Mouse (Mus musculus): ENCODE data around the gene Grik4. TPM values are rescaled to one million over a fixed set of nuclear protein-coding genes. Genes with fewer than 3 reads are reported as not detected.
"Not testable (repeated sequence)": the region's sequence is repeated elsewhere in the genome, so short reads cannot be mapped to it uniquely, and the experiment has no call there.

The Grik4 gene
- polyA plus RNA-seq (2016; fragmentation: Nextera tagmentation; extraction: Ambion mirVana), result 2.8 and 3.3 TPM in 2 replicates

GRCm38 (mm10) chr9:42943781-42944535 is at the start of gene Grik4:
Gene Grik4 (minus strand): TSS chr9:42944493.
- Histone ChIP-seq H3K27ac (peak within 1 kb of the TSS; percentile 44; the same call in 1 of the 2 replicates), H3K9ac (peak within 1 kb of the TSS; percentile 72), H3K36me3 (replicated peaks) (no peaks in the 10 kb centered on the region), H3K9me3 (no peaks in the 10 kb centered on the region), H3K4me2 (peak within 1 kb of the TSS; percentile 95), H3K4me3 (replicated peaks) (peak within 1 kb of the TSS; percentile 68), H3K27me3 (peaks cover 42% of the 10 kb centered on the region), H3K4me1 (peaks cover 26% of the 10 kb centered on the region)
- peak; percentile 47 for ATAC-seq (ENCODE audit: low FRiP score)
- WGBS, result under 1% methylated on average over 35 of the region's 68 CpGs

DNA sequence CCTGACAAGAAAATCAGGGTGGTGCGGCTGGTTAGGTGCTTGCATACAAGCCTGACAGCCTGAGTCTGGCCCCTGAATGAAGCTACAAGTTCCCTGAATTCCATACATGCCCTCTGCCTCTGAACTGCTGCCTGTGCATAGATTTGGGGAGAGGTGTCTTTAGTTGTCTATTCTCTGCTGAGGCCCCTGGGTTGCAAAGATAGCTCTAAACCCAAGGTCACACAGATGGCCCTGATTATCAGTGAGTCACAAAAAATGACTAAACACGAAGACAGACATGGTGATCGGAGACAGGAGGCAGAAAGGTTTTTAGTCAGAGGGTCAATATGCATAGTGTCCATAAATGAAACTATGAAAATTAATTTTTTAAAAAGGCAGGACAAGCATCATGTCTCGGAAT is 49.4 kb upstream of the Grik4 start:
- Histone ChIP-seq H3K9me3 (no peaks in the 10 kb centered on the region), H3K36me3 (replicated peaks) (peaks cover 64% of the 10 kb centered on the region), H3K27ac (no peak overlapping the region), H3K9ac (no peak overlapping the region), H3K27me3 (no peaks in the 10 kb centered on the region), H3K4me3 (replicated peaks) (no peak overlapping the region), H3K4me1 (no peaks in the 10 kb centered on the region), H3K4me2 (no peak overlapping the region)
- WGBS, result 94% methylated on average over 4 of the region's 4 CpGs
- ATAC-seq (ENCODE audit: low FRiP score), result no peak

DNA sequence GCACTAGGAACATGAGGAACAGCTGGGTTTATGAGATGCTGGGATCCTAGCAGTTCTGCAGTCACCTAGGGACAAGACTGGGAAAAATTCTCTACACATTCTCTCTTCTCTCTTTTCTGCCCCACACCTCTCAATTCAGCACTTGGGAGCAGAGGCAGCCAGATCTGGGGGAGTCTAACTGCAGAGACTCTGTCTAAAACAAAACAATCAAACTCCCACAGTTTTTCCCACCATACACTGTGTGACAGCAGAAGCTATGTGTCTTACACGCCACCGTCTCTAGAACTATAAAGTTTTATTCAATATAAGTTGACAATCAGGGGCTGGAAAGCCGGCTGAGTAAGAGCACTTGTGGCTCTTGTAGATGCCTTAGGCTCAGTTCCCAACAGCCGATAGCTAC is 43.7 kb upstream of the Grik4 start:
- H3K36me3 ChIP-seq (replicated peaks), result peaks cover 63% of the 10 kb centered on the region
- ATAC-seq (ENCODE audit: low FRiP score), result no peak

GRCm38 (mm10) chr9:42968894-42969521 is 24.7 kb upstream of the Grik4 start:
- Histone ChIP-seq H3K9ac (no peak overlapping the region), H3K36me3 (replicated peaks) (peaks cover 61% of the 10 kb centered on the region), H3K4me2 (no peak overlapping the region), H3K27me3 (no peaks in the 10 kb centered on the region), H3K27ac (no peak overlapping the region), H3K9me3 (no peaks in the 10 kb centered on the region), H3K4me3 (replicated peaks) (no peak overlapping the region), H3K4me1 (no peaks in the 10 kb centered on the region)
- no peak for ATAC-seq (ENCODE audit: low FRiP score)
- 71% methylated on average over 11 of the region's 11 CpGs for WGBS

More for the DNA sequence above, 43.7 kb upstream of the Grik4 start:
- H3K4me1 ChIP-seq, result no peaks in the 10 kb centered on the region
- no peak overlapping the region for H3K9ac ChIP-seq
- no peak overlapping the region for H3K4me2 ChIP-seq
- H3K27ac ChIP-seq, result no peak overlapping the region
- WGBS, result 92% methylated on average over 4 of the region's 4 CpGs
- H3K9me3 ChIP-seq, result no peaks in the 10 kb centered on the region
- H3K27me3 ChIP-seq, result no peaks in the 10 kb centered on the region
- H3K4me3 ChIP-seq (replicated peaks), result no peak overlapping the region

DNA sequence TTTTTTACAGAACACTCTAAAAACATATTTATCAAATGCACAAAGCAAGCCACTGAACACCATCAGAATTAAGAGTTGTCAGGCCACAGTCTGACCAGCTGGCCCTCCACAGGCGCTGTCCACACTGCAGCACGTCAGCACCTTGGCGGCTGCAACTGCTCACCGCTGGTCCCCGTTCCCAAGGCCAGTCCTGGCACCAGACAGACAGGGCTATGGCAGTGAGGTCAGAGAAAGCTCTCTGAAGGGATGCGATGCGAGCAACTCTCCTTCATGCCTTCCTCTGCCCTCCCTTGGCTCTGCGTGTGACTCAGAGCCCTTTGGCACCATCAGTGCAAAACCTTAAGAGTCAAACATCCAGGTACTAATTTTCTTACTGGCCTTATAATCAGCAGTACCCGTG is 23.4 kb upstream of the Grik4 start:
- Histone ChIP-seq H3K27ac (no peak overlapping the region), H3K36me3 (replicated peaks) (peaks cover 58% of the 10 kb centered on the region), H3K27me3 (no peaks in the 10 kb centered on the region), H3K4me1 (no peaks in the 10 kb centered on the region), H3K4me3 (replicated peaks) (no peak overlapping the region), H3K4me2 (no peak overlapping the region), H3K9ac (no peak overlapping the region), H3K9me3 (no peaks in the 10 kb centered on the region)
- ATAC-seq (ENCODE audit: low FRiP score), result no peak
- WGBS, result 89% methylated on average over 9 of the region's 9 CpGs

GRCm38 (mm10) chr9:42964809-42965208 is 20.5 kb upstream of the Grik4 start:
- H3K27ac ChIP-seq; H3K27me3 ChIP-seq; H3K4me3 ChIP-seq (replicated peaks); H3K9me3 ChIP-seq; H3K4me2 ChIP-seq; H3K9ac ChIP-seq; H3K4me1 ChIP-seq; ATAC-seq (ENCODE audit: low FRiP score): not testable (repeated sequence)
- WGBS, result 94% methylated on average over 3 of the region's 3 CpGs
- H3K36me3 ChIP-seq (replicated peaks), result peaks cover 33% of the 10 kb centered on the region

DNA sequence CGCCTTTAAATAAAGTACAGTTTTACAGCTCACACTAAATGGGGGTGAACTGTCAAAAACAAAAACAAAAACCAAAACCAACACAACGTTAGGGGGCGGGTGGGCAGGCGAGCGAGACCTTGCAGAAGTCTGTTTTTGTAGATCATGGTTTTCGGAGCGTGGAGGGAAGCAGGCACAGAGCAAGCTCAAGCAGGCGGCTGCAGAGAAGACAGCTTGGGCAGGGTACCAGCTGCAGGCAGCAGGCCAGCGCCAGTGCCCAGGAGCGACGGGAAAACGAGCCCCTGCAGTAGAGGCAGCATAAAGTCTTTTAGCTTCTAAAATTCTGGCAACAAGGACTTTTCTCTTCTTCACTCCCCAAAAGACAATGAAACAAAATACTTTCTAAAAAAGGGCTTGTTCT is 20.1 kb upstream of the Grik4 start:
- Histone ChIP-seq H3K27ac (no peak overlapping the region), H3K9ac (no peak overlapping the region), H3K4me1 (no peaks in the 10 kb centered on the region), H3K4me2 (no peak overlapping the region), H3K27me3 (no peaks in the 10 kb centered on the region), H3K9me3 (no peaks in the 10 kb centered on the region), H3K36me3 (replicated peaks) (peaks cover 29% of the 10 kb centered on the region), H3K4me3 (replicated peaks) (no peak overlapping the region)
- 90% methylated on average over 12 of the region's 12 CpGs for WGBS
- ATAC-seq (ENCODE audit: low FRiP score), result no peak

GRCm38 (mm10) chr9:42962506-42962905 is 18.2 kb upstream of the Grik4 start:
- Histone ChIP-seq H3K9ac (no peak overlapping the region), H3K27ac (no peak overlapping the region), H3K4me3 (replicated peaks) (no peak overlapping the region), H3K27me3 (no peaks in the 10 kb centered on the region), H3K4me1 (no peaks in the 10 kb centered on the region; the same call in 1 of the 2 replicates), H3K4me2 (no peak overlapping the region), H3K9me3 (no peaks in the 10 kb centered on the region), H3K36me3 (replicated peaks) (peaks cover 12% of the 10 kb centered on the region)
- 92% methylated on average over 6 of the region's 6 CpGs for WGBS
- no peak for ATAC-seq (ENCODE audit: low FRiP score)

DNA sequence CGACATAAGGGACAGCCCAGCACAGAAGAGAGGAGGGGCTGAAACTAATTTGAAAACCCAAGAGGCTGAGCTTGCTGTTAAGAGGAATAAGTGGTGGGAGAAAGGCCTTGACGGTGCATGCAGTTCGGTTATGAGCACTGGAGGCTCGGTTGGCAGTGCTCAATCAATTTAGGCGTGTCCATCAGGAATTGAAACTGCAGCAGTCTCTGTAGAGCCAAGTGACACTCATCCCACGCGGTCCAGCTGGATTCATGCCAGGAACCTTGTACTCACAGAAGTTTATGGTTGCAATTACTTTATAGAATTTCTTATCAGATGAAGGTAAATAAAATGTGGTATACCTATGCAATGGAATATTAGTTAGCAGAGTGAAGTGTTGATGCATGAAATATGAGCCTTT is 14.1 kb upstream of the Grik4 start:
- H3K4me3 ChIP-seq (replicated peaks), result no peak overlapping the region
- no peak overlapping the region for H3K27ac ChIP-seq
- no peaks in the 10 kb centered on the region; the same call in 1 of the 2 replicates for H3K27me3 ChIP-seq
- H3K9ac ChIP-seq, result no peak overlapping the region
- H3K4me2 ChIP-seq, result no peak overlapping the region
- peaks cover 4% of the 10 kb centered on the region; the same call in 1 of the 2 replicates for H3K9me3 ChIP-seq
- peaks cover 10% of the 10 kb centered on the region for H3K4me1 ChIP-seq
- H3K36me3 ChIP-seq (replicated peaks), result no peaks in the 10 kb centered on the region
- no peak for ATAC-seq (ENCODE audit: low FRiP score)
- WGBS, result 83% methylated on average over 7 of the region's 7 CpGs

- no peaks in the 10 kb centered on the region for H3K9me3 ChIP-seq
- peaks cover 11% of the 10 kb centered on the region for H3K27me3 ChIP-seq
- H3K4me3 ChIP-seq (replicated peaks), result no peak overlapping the region
- 67% methylated on average over 1 of the region's 1 CpGs for WGBS
- peaks cover 7% of the 10 kb centered on the region for H3K4me1 ChIP-seq
- no peak overlapping the region for H3K9ac ChIP-seq
- no peak overlapping the region for H3K27ac ChIP-seq
- H3K4me2 ChIP-seq, result no peak overlapping the region
- no peaks in the 10 kb centered on the region for H3K36me3 ChIP-seq (replicated peaks)
- no peak for ATAC-seq (ENCODE audit: low FRiP score)
Measured at GRCm38 (mm10) chr9:42948381-42948780, 4.1 kb upstream of the Grik4 start.

DNA sequence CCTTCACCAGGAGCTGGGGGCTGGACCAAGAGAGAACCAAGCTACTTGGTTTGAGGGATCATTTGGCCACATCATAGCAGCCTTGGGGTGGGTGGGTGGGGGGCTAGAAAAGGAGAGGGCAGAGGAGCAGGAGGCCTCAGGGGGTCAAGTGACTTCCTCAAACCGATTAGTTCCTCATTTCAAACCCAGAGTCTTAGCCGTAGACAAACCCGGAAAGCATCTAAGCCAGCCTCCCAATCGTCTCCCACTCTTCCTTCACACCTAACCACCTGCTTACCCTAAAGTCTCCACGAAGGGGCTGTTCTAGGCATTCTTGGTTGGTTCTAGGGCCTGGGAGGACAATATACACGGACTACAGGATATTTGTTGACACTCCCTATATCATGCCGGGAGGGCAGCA is 881 bp upstream of the Grik4 start:
- H3K4me1 ChIP-seq, result peaks cover 26% of the 10 kb centered on the region
- no peak overlapping the region for H3K27ac ChIP-seq
- no peak overlapping the region for H3K9ac ChIP-seq
- peak; percentile 13; the same call in 1 of the 2 replicates for ATAC-seq (ENCODE audit: low FRiP score)
- no peaks in the 10 kb centered on the region for H3K36me3 ChIP-seq (replicated peaks)
- no peak overlapping the region; the same call in 1 of the 2 replicates for H3K4me2 ChIP-seq
- no peaks in the 10 kb centered on the region for H3K9me3 ChIP-seq
- 74% methylated on average over 7 of the region's 7 CpGs for WGBS
- peaks cover 37% of the 10 kb centered on the region for H3K27me3 ChIP-seq
- H3K4me3 ChIP-seq (replicated peaks), result no peak overlapping the region

DNA sequence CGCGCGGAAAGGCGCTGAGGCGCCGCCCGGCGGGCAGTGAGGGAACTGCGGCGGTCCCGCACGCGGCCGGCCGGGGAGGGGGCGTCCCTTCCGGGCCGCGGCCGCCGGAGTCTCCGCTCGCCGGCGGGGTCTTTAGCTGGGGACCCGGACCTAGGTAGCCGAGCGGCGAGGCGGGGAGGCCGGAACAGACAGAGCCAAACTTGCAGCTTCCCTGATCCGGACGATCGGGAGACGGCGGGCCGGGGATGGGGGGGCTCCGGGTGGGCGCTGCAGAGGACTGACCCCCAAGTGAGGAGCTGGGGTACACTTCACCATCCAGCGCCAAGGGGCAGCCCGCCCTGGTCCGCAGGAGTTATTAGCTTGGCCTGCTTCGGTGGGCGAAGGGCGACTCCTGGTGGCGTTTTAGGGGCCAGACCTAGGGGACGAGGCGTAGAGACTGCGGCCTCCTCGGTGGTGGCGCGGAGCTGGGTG is 278 bp upstream of the Grik4 start:
- peak overlapping the region; percentile 72 for H3K9ac ChIP-seq

More for the DNA sequence above, 278 bp upstream of the Grik4 start:
- Histone ChIP-seq H3K27me3 (peaks cover 42% of the 10 kb centered on the region), H3K4me1 (peaks cover 26% of the 10 kb centered on the region), H3K4me2 (peak overlapping the region; percentile 95), H3K9me3 (no peaks in the 10 kb centered on the region), H3K36me3 (replicated peaks) (no peaks in the 10 kb centered on the region), H3K27ac (0 out of 2 replicates have a peak overlapping the region, but pooled peaks have one; percentile 44), H3K4me3 (replicated peaks) (peak overlapping the region; percentile 68)
- peak; percentile 89 for ATAC-seq (ENCODE audit: low FRiP score)
- WGBS, result under 1% methylated on average over 49 of the region's 52 CpGs

Data from forebrain, embryonic 12.5 days (tissue).